ENCODE assay signal across 9 mouse cellular contexts in the genomic region with DNA sequence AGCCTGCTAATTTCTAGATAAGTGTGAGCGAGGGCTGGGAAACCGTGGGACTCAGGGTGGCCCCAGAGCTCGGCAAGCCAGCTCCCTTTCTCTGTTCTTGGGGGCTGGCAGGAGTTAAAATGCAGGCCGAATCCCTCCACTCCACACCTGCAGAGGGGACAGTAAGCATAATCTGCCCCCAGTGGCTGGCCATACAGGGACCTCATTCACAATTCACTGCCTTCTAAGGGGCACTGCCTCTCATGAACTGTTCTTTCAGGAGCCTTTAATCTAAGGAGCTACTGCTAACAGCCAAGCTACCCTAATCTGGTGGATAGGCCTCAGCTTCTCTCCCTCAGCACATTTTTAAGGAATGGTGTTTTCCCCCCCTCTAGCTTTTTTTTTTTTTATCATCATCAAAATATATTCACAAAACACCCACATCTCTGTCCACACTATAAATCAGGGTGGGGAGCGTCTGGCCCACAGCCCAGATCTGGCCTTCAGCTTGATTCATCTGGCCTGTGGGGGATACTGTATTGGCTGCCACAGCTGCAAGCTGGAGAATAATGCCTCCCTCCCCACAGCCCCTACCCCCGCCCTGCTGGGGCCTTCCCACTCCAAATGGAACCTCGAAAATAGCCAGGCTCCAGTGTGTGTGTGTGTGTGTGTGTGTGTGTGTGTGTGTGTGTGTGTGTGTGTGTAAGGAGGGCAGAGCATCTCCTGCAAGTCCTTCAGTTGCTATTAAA. TPM values are rescaled to one million over a fixed set of nuclear protein-coding genes. Genes with fewer than 3 reads are reported as not detected.
A peak's percentile ranks its signal among the peaks of the same experiment; 100 is the strongest.
DNase-seq lines count a peak whose midpoint lies in the region; ATAC-seq lines count a peak whose summit lies in the region.
"Had no signal": no experiment of that assay in that cellular context is flagged by ENCODE, and none has a peak within 500 bp of the region (broad histone marks: within the 10 kb centered on the region; RNA-seq: fewer than 3 reads in every experiment).

No protein-coding gene starts in this region.

- H3K4me3 ChIP-seq in hindbrain, embryonic 11.5 days (ENCODE audit: low read depth, low read length), result no peak overlapping the region
- H3K4me3 ChIP-seq: liver, embryonic 15.5 days had no signal

- H3K9ac ChIP-seq in hindbrain, embryonic 11.5 days (ENCODE audit: low read depth, low read length), result no peak overlapping the region
- H3K9ac ChIP-seq: liver, embryonic 15.5 days had no signal

- H3K27ac ChIP-seq in hindbrain, embryonic 11.5 days (ENCODE audit: low read depth, low read length), result no peak overlapping the region
- H3K27ac ChIP-seq: liver, embryonic 15.5 days had no signal

- peak; percentile 90 for DNase-seq in 3T3-L1 (ENCODE audit: low read depth, low spot score)
- peak; percentile 75 to 82 for DNase-seq in adrenal gland, adult (ENCODE audit: inconsistent age in 2 of 2, low spot score in 1 of 2)
- peak; percentile 36 for DNase-seq in gastrocnemius, adult 18-20 months (ENCODE audit: low spot score)
- peak; percentile 25 for DNase-seq in hindbrain, embryonic 11.5 days (ENCODE audit: low spot score)
- peak; percentile 15 to 33 for DNase-seq in left cerebral cortex, postnatal 25 days (ENCODE audit: low spot score in 2 of 2)
- DNase-seq in ovary, postnatal 10 days (ENCODE audit: low spot score), result peak; percentile 41
- DNase-seq in cerebellum, adult 11-12 months, result no peak
- DNase-seq in thymus, adult 18-20 months, result no peak

- H3K27me3 ChIP-seq in hindbrain, embryonic 11.5 days (ENCODE audit: control insufficient read depth, insufficient read depth, low read length), result no peaks in the 10 kb centered on the region
- H3K27me3 ChIP-seq: liver, embryonic 15.5 days had no signal

- WGBS in hindbrain, embryonic 11.5 days, result 55% methylated on average over 5 of the region's 7 CpGs

- intact Hi-C loops in left cerebral cortex, postnatal 25 days (cut with DNase I), result no loop called here

- no peaks in the 10 kb centered on the region for H3K9me3 ChIP-seq in hindbrain, embryonic 11.5 days (ENCODE audit: control insufficient read depth, low read length)
- H3K9me3 ChIP-seq: liver, embryonic 15.5 days had no signal

- peak; percentile 61; the same call in 1 of the 2 replicates for ATAC-seq in hindbrain, embryonic 11.5 days (ENCODE audit: low FRiP score)

- no peak overlapping the region for H3K4me2 ChIP-seq in hindbrain, embryonic 11.5 days (replicated peaks; ENCODE audit: low read depth, low read length)
- H3K4me2 ChIP-seq: liver, embryonic 15.5 days had no signal

- no peaks in the 10 kb centered on the region for H3K36me3 ChIP-seq in hindbrain, embryonic 11.5 days (ENCODE audit: control insufficient read depth, insufficient read depth, low read length)
- H3K36me3 ChIP-seq: liver, embryonic 15.5 days had no signal

- H3K4me1 ChIP-seq in hindbrain, embryonic 11.5 days (replicated peaks; ENCODE audit: control insufficient read depth, insufficient read depth, low read length), result no peaks in the 10 kb centered on the region
- H3K4me1 ChIP-seq: liver, embryonic 15.5 days had no signal

RNA-seq across cellular contexts. Expression of gene Plac1, which starts 28.0 kb away (rescaled TPM):
- total RNA-seq in gastrocnemius, adult 18-20 months (2021), result not detected
- 1.4 and 2.6 TPM in 2 replicates for polyA plus RNA-seq in hindbrain, embryonic 11.5 days (2014; fragmentation: Nextera tagmentation; extraction: Ambion mirVana)
- total RNA-seq in left cerebral cortex, postnatal 25 days (2021), result not detected

RNA-seq across cellular contexts. Expression of gene Fam122b, which starts 57.7 kb away (rescaled TPM):
- total RNA-seq in gastrocnemius, adult 18-20 months (2021), result 1 to 10 TPM; 1.6 to 1.8 TPM
- polyA plus RNA-seq in hindbrain, embryonic 11.5 days (2014; fragmentation: Nextera tagmentation; extraction: Ambion mirVana), result 7.9 and 8.0 TPM in 2 replicates
- 1 to 10 TPM; 3.6 to 4.4 TPM for total RNA-seq in left cerebral cortex, postnatal 25 days (2021)

Comparison
In these comparisons a context has a peak if more than half of its experiments do, and no peak if none do; other contexts are left out.
1. DNase-seq: peak in 3T3-L1 (single experiment), adrenal gland, adult (2 of 2), gastrocnemius, adult 18-20 months (single experiment), hindbrain, embryonic 11.5 days (single experiment), left cerebral cortex, postnatal 25 days (2 of 2) and ovary, postnatal 10 days (single experiment); none in cerebellum, adult 11-12 months (single experiment) and thymus, adult 18-20 months (0 of 2).